Comparison of ENCODE assay signal across 21 mouse cellular contexts in genomic region chr5:112534146-112534545, GRCm38 (mm10). TPM values are rescaled to one million over a fixed set of nuclear protein-coding genes. Genes with fewer than 3 reads are reported as not detected.
"Had no signal": no experiment of that assay in that cellular context is flagged by ENCODE, and none has a peak within 500 bp of the region (broad histone marks: within the 10 kb centered on the region; RNA-seq: fewer than 3 reads in every experiment).

No protein-coding gene starts in this region.

- H3K4me3 ChIP-seq: limb, embryonic 13.5 days; liver, embryonic 12.5 days; liver, embryonic 15.5 days; lung, embryonic 15.5 days; megakaryocyte, embryonic 14.5 days; midbrain, embryonic 12.5 days; myocyte; stomach, embryonic 15.5 days had no signal

- H3K4me2 ChIP-seq: limb, embryonic 13.5 days; liver, embryonic 12.5 days; liver, embryonic 15.5 days; lung, embryonic 15.5 days; midbrain, embryonic 12.5 days; stomach, embryonic 15.5 days had no signal

- H3K27me3 ChIP-seq: liver, embryonic 15.5 days; lung, embryonic 15.5 days; stomach, embryonic 15.5 days had no signal

- DNase-seq: kidney, adult 2 months; kidney, postnatal 25 days; liver; lung, adult 18-20 months; lung, postnatal 10 days; lung, postnatal 36 days; right cerebral cortex, adult 18-20 months; right cerebral cortex, postnatal 14 days; right cerebral cortex, postnatal 4 days; spleen, adult 18-20 months; thymus, postnatal 36 days had no signal

- H3K36me3 ChIP-seq: limb, embryonic 13.5 days; liver, embryonic 12.5 days; liver, embryonic 15.5 days; lung, embryonic 15.5 days; midbrain, embryonic 12.5 days; stomach, embryonic 15.5 days had no signal

- H3K4me1 ChIP-seq: liver, embryonic 12.5 days; liver, embryonic 15.5 days; lung, embryonic 15.5 days; megakaryocyte, embryonic 14.5 days; stomach, embryonic 15.5 days had no signal

- H3K9me3 ChIP-seq: liver, embryonic 12.5 days; liver, embryonic 15.5 days; stomach, embryonic 15.5 days had no signal

- H3K27ac ChIP-seq: kidney, postnatal 0 days; limb, embryonic 13.5 days; liver, embryonic 12.5 days; liver, embryonic 15.5 days; lung, embryonic 15.5 days; midbrain, embryonic 12.5 days; stomach, embryonic 15.5 days had no signal

- H3K9ac ChIP-seq: limb, embryonic 13.5 days; liver, embryonic 12.5 days; liver, embryonic 15.5 days; lung, embryonic 15.5 days; midbrain, embryonic 12.5 days; stomach, embryonic 15.5 days had no signal

- ATAC-seq: intestine, postnatal 0 days; liver, embryonic 12.5 days had no signal

RNA-seq across cellular contexts. Expression of gene Sez6l, which starts 42.8 kb away (rescaled TPM):
- polyA plus RNA-seq: myocyte had no signal
